ENCODE assay signal across 25 mouse cellular contexts in genomic region chr19:6230411-6230810, GRCm38 (mm10). TPM values are rescaled to one million over a fixed set of nuclear protein-coding genes. Genes with fewer than 3 reads are reported as not detected.
DNase-seq lines count a peak whose midpoint lies in the region.
"Had no signal": no experiment of that assay in that cellular context is flagged by ENCODE, and none has a peak within 500 bp of the region (broad histone marks: within the 10 kb centered on the region; RNA-seq: fewer than 3 reads in every experiment).

No protein-coding gene starts in this region.

- DNase-seq in cerebellum, adult 18-20 months, result peak; percentile 49 to 63
- DNase-seq in cerebellum, postnatal 4 days (ENCODE audit: low spot score in 2 of 2), result no peak
- DNase-seq in left cerebral cortex, postnatal 4 days, result peak; percentile 31
- no peak for DNase-seq in left cerebral cortex, adult 9 months (ENCODE audit: low spot score in 2 of 2)
- DNase-seq in brain, adult 2 months (ENCODE audit: low read depth, low spot score), result peak; percentile 48
- peak; percentile 42 for DNase-seq in gastrocnemius, postnatal 10 days
- no peak for DNase-seq in kidney, postnatal 14 days
- no peak for DNase-seq in forebrain, embryonic 10.5 days (ENCODE audit: extremely low spot score, low spot score)
- DNase-seq: kidney, adult 9 months; kidney, postnatal 4 days; liver; liver, postnatal 0 days; lung, postnatal 14 days; thymus, postnatal 4 days had no signal

- H3K27me3 ChIP-seq in forebrain, embryonic 10.5 days (ENCODE audit: poor library complexity, severe bottlenecking), result no peaks in the 10 kb centered on the region
- H3K27me3 ChIP-seq: CH12.LX; forebrain, embryonic 15.5 days; heart, embryonic 15.5 days had no signal

- WGBS in forebrain, embryonic 10.5 days, result 80% methylated on average over 4 of the region's 4 CpGs

- intact Hi-C loops in left cerebral cortex, postnatal 4 days (cut with DNase I), result no loop called here

- peaks cover 26% of the 10 kb centered on the region for H3K4me1 ChIP-seq in forebrain, embryonic 10.5 days

- peaks cover 62% of the 10 kb centered on the region for H3K36me3 ChIP-seq in forebrain, embryonic 10.5 days (replicated peaks)

- no peaks in the 10 kb centered on the region for H3K9me3 ChIP-seq in forebrain, embryonic 10.5 days
- H3K9me3 ChIP-seq: embryonic facial prominence, embryonic 10.5 days; forebrain, embryonic 15.5 days; heart, embryonic 15.5 days had no signal

- no peak overlapping the region for H3K4me3 ChIP-seq in forebrain, embryonic 10.5 days
- H3K4me3 ChIP-seq: embryonic facial prominence, embryonic 10.5 days; forebrain, embryonic 15.5 days; heart, embryonic 15.5 days had no signal

- H3K27ac ChIP-seq in forebrain, embryonic 10.5 days, result no peak overlapping the region
- H3K27ac ChIP-seq: embryonic facial prominence, embryonic 10.5 days; forebrain, embryonic 15.5 days; heart, embryonic 15.5 days; stomach, postnatal 0 days had no signal

RNA-seq across cellular contexts. Expression of gene Gpha2, which starts 4.2 kb away (rescaled TPM):
- not detected for total RNA-seq in left cerebral cortex, postnatal 4 days (2021)
- not detected for total RNA-seq in gastrocnemius, postnatal 10 days (2021)
- 0.58 TPM in 1 of 2 replicates, not detected in the other for polyA plus RNA-seq in forebrain, embryonic 10.5 days (2016; fragmentation: Nextera tagmentation; extraction: Ambion mirVana)
- total RNA-seq: CH12.LX; layer of hippocampus, postnatal 14 days; left cerebral cortex, postnatal 25 days; megakaryocyte-erythroid progenitor cell, adult 5-6 weeks had no signal
- polyA plus RNA-seq: forebrain, embryonic 15.5 days; heart, embryonic 15.5 days; liver, postnatal 0 days; midbrain, embryonic 16.5 days had no signal

RNA-seq across cellular contexts. Expression of gene Ppp2r5b, which starts 5.3 kb away (rescaled TPM):
- 100 to 1,000 TPM; 189 to 193 TPM for total RNA-seq in left cerebral cortex, postnatal 4 days (2021)
- 10 to 100 TPM; 24.3 to 25.4 TPM for total RNA-seq in gastrocnemius, postnatal 10 days (2021)
- 21.6 and 24.4 TPM in 2 replicates for polyA plus RNA-seq in forebrain, embryonic 10.5 days (2016; fragmentation: Nextera tagmentation; extraction: Ambion mirVana)

RNA-seq across cellular contexts. Expression of gene Atg2a, which starts 11.1 kb away (rescaled TPM):
- 10 to 100 TPM; 29.3 to 29.7 TPM for total RNA-seq in left cerebral cortex, postnatal 4 days (2021)
- 10 to 100 TPM; 13.2 to 15.0 TPM for total RNA-seq in gastrocnemius, postnatal 10 days (2021)
- polyA plus RNA-seq in forebrain, embryonic 10.5 days (2016; fragmentation: Nextera tagmentation; extraction: Ambion mirVana), result 11.1 and 11.4 TPM in 2 replicates

RNA-seq across cellular contexts. Expression of gene Ehd1, which starts 46.1 kb away (rescaled TPM):
- total RNA-seq in left cerebral cortex, postnatal 4 days (2021), result 10 to 100 TPM; 87.1 to 87.7 TPM
- 10 to 100 TPM; 54.0 to 64.8 TPM for total RNA-seq in gastrocnemius, postnatal 10 days (2021)
- 76.8 and 82.1 TPM in 2 replicates for polyA plus RNA-seq in forebrain, embryonic 10.5 days (2016; fragmentation: Nextera tagmentation; extraction: Ambion mirVana)

RNA-seq across cellular contexts. Expression of gene Majin, which starts 46.2 kb away (rescaled TPM):
- total RNA-seq in left cerebral cortex, postnatal 4 days (2021), result not detected
- not detected for total RNA-seq in gastrocnemius, postnatal 10 days (2021)
- polyA plus RNA-seq in forebrain, embryonic 10.5 days (2016; fragmentation: Nextera tagmentation; extraction: Ambion mirVana), result not detected in 2 replicates
- total RNA-seq: CH12.LX; layer of hippocampus, postnatal 14 days; megakaryocyte-erythroid progenitor cell, adult 5-6 weeks had no signal
- polyA plus RNA-seq: embryonic facial prominence, embryonic 10.5 days; forebrain, embryonic 15.5 days; heart, embryonic 15.5 days; hindbrain, embryonic 11.5 days; intestine, embryonic 14.5 days; liver, postnatal 0 days; midbrain, embryonic 16.5 days; stomach, postnatal 0 days had no signal

Comparison
In these comparisons a context has a peak if more than half of its experiments do, and no peak if none do; other contexts are left out.
1. DNase-seq: peak in cerebellum, adult 18-20 months (2 of 2), left cerebral cortex, postnatal 4 days (single experiment), brain, adult 2 months (single experiment) and gastrocnemius, postnatal 10 days (single experiment); none in cerebellum, postnatal 4 days (0 of 2), left cerebral cortex, adult 9 months (0 of 2), kidney, postnatal 14 days (single experiment) and forebrain, embryonic 10.5 days (single experiment).
2. RNA of gene Ppp2r5b, which starts 5.3 kb away (total RNA-seq): 189 to 193 TPM in left cerebral cortex, postnatal 4 days; 24.3 to 25.4 TPM in gastrocnemius, postnatal 10 days; every median in the first group is over 4 times any median in the second.